Mouse (Mus musculus): ENCODE data around the gene Mdfic.

- TF ChIP-seq POLR2A (IDR thresholded peaks at IDR 0.05; ENCODE audit: borderline replicate concordance, insufficient read depth, low read length): no peak
- no peak for TF ChIP-seq CTCF (IDR thresholded peaks at IDR 0.05; ENCODE audit: borderline replicate concordance, insufficient read depth, low read depth, low read length)
These were observed 25.4 kb downstream of the Mdfic start for GRCm38 (mm10) chr6:15745891-15746290.
